Comparison of ENCODE assay signal across 25 mouse cellular contexts in the genomic region with DNA sequence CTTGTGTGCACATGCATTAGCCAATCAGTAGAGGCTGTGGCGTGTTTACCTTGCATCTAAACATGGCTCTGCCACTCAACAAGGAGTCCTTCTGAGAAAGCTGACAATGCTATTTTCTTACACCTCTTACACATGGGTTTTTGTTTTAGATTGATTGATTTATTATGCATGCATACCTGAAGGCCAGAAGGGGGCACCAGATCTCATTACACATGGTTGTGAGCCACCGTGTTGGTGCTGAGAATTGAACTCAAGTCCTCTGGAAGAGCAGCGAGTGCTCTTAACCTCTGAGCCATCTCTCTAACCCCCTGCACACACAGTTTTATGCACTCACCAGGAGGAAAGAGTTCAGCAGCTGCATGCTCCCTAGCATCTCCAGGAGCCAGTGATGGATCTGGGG. TPM values are rescaled to one million over a fixed set of nuclear protein-coding genes. Genes with fewer than 3 reads are reported as not detected.
A peak's percentile ranks its signal among the peaks of the same experiment; 100 is the strongest.
DNase-seq lines count a peak whose midpoint lies in the region; ATAC-seq and TF ChIP-seq lines count a peak whose summit lies in the region.
"Had no signal": no experiment of that assay in that cellular context is flagged by ENCODE, and none has a peak within 500 bp of the region (broad histone marks: within the 10 kb centered on the region; RNA-seq: fewer than 3 reads in every experiment).

No protein-coding gene starts in this region.

- no peak for ATAC-seq in forebrain, postnatal 0 days
- ATAC-seq in forebrain, embryonic 14.5 days = no peak
- no peak for ATAC-seq in liver, embryonic 14.5 days (ENCODE audit: insufficient read depth)
- no peak for ATAC-seq in stomach, postnatal 0 days (ENCODE audit: low FRiP score, low TSS enrichment)
- ATAC-seq: activated CD4-positive, CD25-positive, alpha-beta regulatory T cell, adult 4 months; lung, postnatal 0 days had no signal

- no peak for DNase-seq in forebrain, postnatal 0 days
- DNase-seq in forebrain, embryonic 14.5 days (ENCODE audit: low spot score) = no peak
- no peak for DNase-seq in liver, embryonic 14.5 days (ENCODE audit: low read depth in 3 of 3, low spot score in 3 of 3)
- DNase-seq in liver = no peak
- DNase-seq in MEL (ENCODE audit: low read depth, low spot score) = peak; percentile 63
- no peak for DNase-seq in stomach, postnatal 0 days (ENCODE audit: low spot score)
- DNase-seq in thymus, adult 18-20 months = no peak
- DNase-seq: adrenal gland, adult 8-10 months; cerebellum, adult 18-20 months; cerebellum, postnatal 14 days; heart, postnatal 10 days; kidney, adult 2 months; kidney, postnatal 14 days; layer of hippocampus, postnatal 36 days; right cerebral cortex, postnatal 14 days; thymus, postnatal 14 days had no signal

- no peaks in the 10 kb centered on the region for H3K4me1 ChIP-seq in forebrain, postnatal 0 days (ENCODE audit: insufficient read depth)
- H3K4me1 ChIP-seq in forebrain, embryonic 14.5 days (ENCODE audit: control insufficient read depth, insufficient read depth, low read length) = 0 out of 2 replicates have a peak, but pooled peaks cover 4% of the 10 kb centered on the region
- peaks cover 7 to 14% of the 10 kb centered on the region in 2 experiments; a peak in 3 of 4 replicates for H3K4me1 ChIP-seq in liver, embryonic 14.5 days (replicated peaks; ENCODE audit: control insufficient read depth in 2 of 2, insufficient read depth in 2 of 2, low read length in 1 of 2)
- H3K4me1 ChIP-seq in MEL (ENCODE audit: control insufficient read depth in 1 of 2, insufficient read depth in 2 of 2, low read length in 2 of 2) = peaks cover 6 to 23% of the 10 kb centered on the region in 2 experiments
- H3K4me1 ChIP-seq in stomach, postnatal 0 days (replicated peaks; ENCODE audit: control insufficient read depth, insufficient read depth) = peaks cover 6% of the 10 kb centered on the region

- H3K4me2 ChIP-seq in forebrain, postnatal 0 days (ENCODE audit: low read depth) = no peak overlapping the region
- H3K4me2 ChIP-seq in forebrain, embryonic 14.5 days (ENCODE audit: low read length) = no peak overlapping the region
- H3K4me2 ChIP-seq in liver, embryonic 14.5 days (ENCODE audit: low read depth) = no peak overlapping the region
- no peak overlapping the region for H3K4me2 ChIP-seq in stomach, postnatal 0 days (replicated peaks; ENCODE audit: low read depth)
- H3K4me2 ChIP-seq: embryonic facial prominence, embryonic 12.5 days; forebrain, embryonic 12.5 days; heart, embryonic 12.5 days; midbrain, embryonic 12.5 days had no signal

- H3K4me3 ChIP-seq in forebrain, postnatal 0 days (ENCODE audit: low read depth, low read length) = no peak overlapping the region
- H3K4me3 ChIP-seq in forebrain, embryonic 14.5 days (ENCODE audit: low read depth, low read length) = no peak overlapping the region
- no peak overlapping the region for H3K4me3 ChIP-seq in liver, embryonic 14.5 days (ENCODE audit: insufficient read depth in 1 of 2, low read depth in 2 of 2, low read length in 2 of 2)
- no peak overlapping the region for H3K4me3 ChIP-seq in MEL (ENCODE audit: control insufficient read depth in 1 of 2, insufficient read depth in 1 of 2, low read depth in 2 of 2, low read length in 2 of 2)
- no peak overlapping the region for H3K4me3 ChIP-seq in stomach, postnatal 0 days (ENCODE audit: low read depth, low read length)
- H3K4me3 ChIP-seq: embryonic facial prominence, embryonic 12.5 days; erythroblast, embryonic 14.5 days; forebrain, embryonic 12.5 days; heart, embryonic 12.5 days; hindbrain, embryonic 10.5 days; midbrain, embryonic 12.5 days had no signal

- H3K27me3 ChIP-seq in forebrain, postnatal 0 days (ENCODE audit: insufficient read depth, low read length) = no peaks in the 10 kb centered on the region
- H3K27me3 ChIP-seq in forebrain, embryonic 14.5 days (replicated peaks; ENCODE audit: control insufficient read depth, insufficient read depth, low read length) = no peaks in the 10 kb centered on the region
- H3K27me3 ChIP-seq in liver, embryonic 14.5 days (ENCODE audit: control insufficient read depth, insufficient read depth, low read length) = no peaks in the 10 kb centered on the region
- no peaks in the 10 kb centered on the region for H3K27me3 ChIP-seq in MEL (ENCODE audit: control insufficient read depth in 1 of 2, insufficient read depth in 2 of 2, low read length in 2 of 2)
- H3K27me3 ChIP-seq in stomach, postnatal 0 days (ENCODE audit: control insufficient read depth, insufficient read depth, low read length) = no peaks in the 10 kb centered on the region

- TF ChIP-seq CTCF in forebrain, postnatal 0 days (IDR thresholded peaks at IDR 0.05; ENCODE audit: low read depth) = 0 out of 2 replicates have a peak, but pooled peaks have one; percentile 7
- peak; percentile 36; the same call in 1 of the 2 replicates for TF ChIP-seq CTCF in liver, embryonic 14.5 days (IDR thresholded peaks at IDR 0.05; ENCODE audit: low read depth)
- peak; percentile 37 to 54 (median 50); a peak in 5 of 6 replicates for TF ChIP-seq CTCF in MEL (IDR thresholded peaks at IDR 0.05 in 2 of 3, conservative IDR thresholded peaks at IDR 0.05 in 1 of 3; ENCODE audit: control insufficient read depth in 1 of 3, insufficient read depth in 1 of 3, low read depth in 2 of 3, low read length in 3 of 3, poor library complexity in 1 of 3, severe bottlenecking in 1 of 3)
- peak; percentile 52 for TF ChIP-seq CTCF in stomach, postnatal 0 days (IDR thresholded peaks at IDR 0.05; ENCODE audit: low read depth)

- H3K9ac ChIP-seq in forebrain, postnatal 0 days = no peak overlapping the region
- no peak overlapping the region for H3K9ac ChIP-seq in forebrain, embryonic 14.5 days (ENCODE audit: low read length)
- no peak overlapping the region for H3K9ac ChIP-seq in liver, embryonic 14.5 days (replicated peaks)
- H3K9ac ChIP-seq in MEL (ENCODE audit: control insufficient read depth, low read depth, low read length, poor library complexity, severe bottlenecking) = no peak overlapping the region
- no peak overlapping the region for H3K9ac ChIP-seq in stomach, postnatal 0 days (ENCODE audit: low read length)
- H3K9ac ChIP-seq: embryonic facial prominence, embryonic 12.5 days; forebrain, embryonic 12.5 days; heart, embryonic 12.5 days; midbrain, embryonic 12.5 days had no signal

- H3K9me3 ChIP-seq in forebrain, postnatal 0 days (ENCODE audit: low read length) = no peaks in the 10 kb centered on the region
- no peaks in the 10 kb centered on the region for H3K9me3 ChIP-seq in forebrain, embryonic 14.5 days (replicated peaks; ENCODE audit: control insufficient read depth, low read length)
- no peaks in the 10 kb centered on the region for H3K9me3 ChIP-seq in liver, embryonic 14.5 days (ENCODE audit: control insufficient read depth, low read length)
- H3K9me3 ChIP-seq in MEL (replicated peaks; ENCODE audit: insufficient read depth, low read length) = no peaks in the 10 kb centered on the region
- H3K9me3 ChIP-seq in stomach, postnatal 0 days (ENCODE audit: control insufficient read depth, low read length) = no peaks in the 10 kb centered on the region
- H3K9me3 ChIP-seq: embryonic facial prominence, embryonic 12.5 days; hindbrain, embryonic 10.5 days; midbrain, embryonic 12.5 days had no signal

- no peak overlapping the region for H3K27ac ChIP-seq in forebrain, postnatal 0 days (ENCODE audit: low read depth, low read length)
- no peak overlapping the region for H3K27ac ChIP-seq in forebrain, embryonic 14.5 days (ENCODE audit: low read depth, low read length)
- H3K27ac ChIP-seq in liver, embryonic 14.5 days = no peak overlapping the region
- H3K27ac ChIP-seq in MEL (ENCODE audit: control insufficient read depth, low read depth, low read length) = no peak overlapping the region
- no peak overlapping the region for H3K27ac ChIP-seq in stomach, postnatal 0 days (replicated peaks)
- H3K27ac ChIP-seq: embryonic facial prominence, embryonic 12.5 days; forebrain, embryonic 12.5 days; hindbrain, embryonic 10.5 days; midbrain, embryonic 12.5 days had no signal

- peak; percentile 29 for TF ChIP-seq RAD21 in MEL (IDR thresholded peaks at IDR 0.05; ENCODE audit: low read depth, low read length)

- no peaks in the 10 kb centered on the region; the same call in 1 of the 2 replicates for H3K36me3 ChIP-seq in forebrain, postnatal 0 days (ENCODE audit: insufficient read depth)
- H3K36me3 ChIP-seq in forebrain, embryonic 14.5 days (ENCODE audit: control insufficient read depth, insufficient read depth, low read length) = peaks cover 9% of the 10 kb centered on the region
- H3K36me3 ChIP-seq in liver, embryonic 14.5 days (replicated peaks; ENCODE audit: control insufficient read depth, insufficient read depth, low read depth) = no peaks in the 10 kb centered on the region
- peaks cover 0 to 11% of the 10 kb centered on the region in 2 experiments; a peak in 2 of 4 replicates for H3K36me3 ChIP-seq in MEL (ENCODE audit: control insufficient read depth in 1 of 2, insufficient read depth in 2 of 2, low read length in 2 of 2)
- H3K36me3 ChIP-seq in stomach, postnatal 0 days (ENCODE audit: control insufficient read depth, insufficient read depth, low read length) = peaks cover 5% of the 10 kb centered on the region; the same call in 1 of the 2 replicates
- H3K36me3 ChIP-seq: midbrain, embryonic 12.5 days had no signal

- no peaks in the 10 kb centered on the region; the same call in 1 of the 2 replicates for H3K79me2 ChIP-seq in MEL (ENCODE audit: control insufficient read depth, insufficient read depth, low read length, poor library complexity)

- WGBS in forebrain, postnatal 0 days = 81% methylated on average over 3 of the region's 3 CpGs
- 82% methylated on average over 3 of the region's 3 CpGs for WGBS in forebrain, embryonic 14.5 days
- WGBS in liver, embryonic 14.5 days (ENCODE audit: insufficient replicate concordance) = 71% methylated on average over 3 of the region's 3 CpGs
- WGBS in stomach, postnatal 0 days = 81% methylated on average over 3 of the region's 3 CpGs

- no peak for TF ChIP-seq POLR2A in MEL (IDR thresholded peaks at IDR 0.05; ENCODE audit: control insufficient read depth in 1 of 2, insufficient read depth in 1 of 2, low read depth in 1 of 2, low read length in 2 of 2, poor library complexity in 1 of 2)

- no peak for TF ChIP-seq EP300 in liver, embryonic 14.5 days (IDR thresholded peaks at IDR 0.05; ENCODE audit: low read depth)
- no peak for TF ChIP-seq EP300 in MEL (IDR thresholded peaks at IDR 0.05; ENCODE audit: low read depth in 1 of 2, low read length in 2 of 2)
- TF ChIP-seq EP300 in stomach, postnatal 0 days (optimal IDR thresholded peaks at IDR 0.05) = no peak

RNA-seq across cellular contexts. Expression of gene Galk1, which starts 9.6 kb away (rescaled TPM):
- 42.6 and 52.2 TPM in 2 replicates for total RNA-seq in forebrain, postnatal 0 days (2014; rRNA removed)
- polyA plus RNA-seq in forebrain, postnatal 0 days (2015; fragmentation: Nextera tagmentation; extraction: Ambion mirVana) = 61.1 and 66.4 TPM in 2 replicates
- polyA plus RNA-seq in forebrain, embryonic 14.5 days (2014; fragmentation: Nextera tagmentation; extraction: Ambion mirVana) = 53.9 and 59.5 TPM in 2 replicates
- polyA plus RNA-seq in liver, embryonic 14.5 days (2012; rRNA removed) = 55.9 and 59.1 TPM in 2 replicates
- 102 and 113 TPM in 2 replicates for polyA plus RNA-seq in liver, embryonic 14.5 days (2014; fragmentation: Nextera tagmentation; extraction: Ambion mirVana)
- 253 and 322 TPM in 2 replicates for total RNA-seq in MEL (2012; rRNA removed)
- polyA plus RNA-seq in MEL (2012; ENCODE audit: insufficient read depth in 1 of 2, insufficient read length in 2 of 2, low read depth in 1 of 2, low replicate concordance in 2 of 2, missing spikeins in 1 of 2) = 100 to 1,000 TPM in 1 of 2 experiments, not detected in 1; 326 TPM
- polyA plus RNA-seq in stomach, postnatal 0 days (2015; fragmentation: Nextera tagmentation; extraction: Ambion mirVana) = 119 and 126 TPM in 2 replicates

RNA-seq across cellular contexts. Expression of gene H3f3b, which starts 24.9 kb away (rescaled TPM):
- 730 and 936 TPM in 2 replicates for total RNA-seq in forebrain, postnatal 0 days (2014; rRNA removed)
- 2,422 and 2,718 TPM in 2 replicates for polyA plus RNA-seq in forebrain, postnatal 0 days (2015; fragmentation: Nextera tagmentation; extraction: Ambion mirVana)
- polyA plus RNA-seq in forebrain, embryonic 14.5 days (2014; fragmentation: Nextera tagmentation; extraction: Ambion mirVana) = 2,620 and 3,081 TPM in 2 replicates
- polyA plus RNA-seq in liver, embryonic 14.5 days (2012; rRNA removed) = 173 and 248 TPM in 2 replicates
- 651 and 676 TPM in 2 replicates for polyA plus RNA-seq in liver, embryonic 14.5 days (2014; fragmentation: Nextera tagmentation; extraction: Ambion mirVana)
- total RNA-seq in MEL (2012; rRNA removed) = 451 and 498 TPM in 2 replicates
- 100 to 1,000 TPM in 1 of 2 experiments, 10 to 100 TPM in 1; 96.6 to 767 TPM for polyA plus RNA-seq in MEL (2012; ENCODE audit: insufficient read depth in 1 of 2, insufficient read length in 2 of 2, low read depth in 1 of 2, low replicate concordance in 2 of 2, missing spikeins in 1 of 2)
- polyA plus RNA-seq in stomach, postnatal 0 days (2015; fragmentation: Nextera tagmentation; extraction: Ambion mirVana) = 1,343 and 1,357 TPM in 2 replicates

RNA-seq across cellular contexts. Expression of gene Unk, which starts 27.2 kb away (rescaled TPM):
- total RNA-seq in forebrain, postnatal 0 days (2014; rRNA removed) = 38.9 and 43.8 TPM in 2 replicates
- 18.7 and 22.5 TPM in 2 replicates for polyA plus RNA-seq in forebrain, postnatal 0 days (2015; fragmentation: Nextera tagmentation; extraction: Ambion mirVana)
- 23.4 and 24.9 TPM in 2 replicates for polyA plus RNA-seq in forebrain, embryonic 14.5 days (2014; fragmentation: Nextera tagmentation; extraction: Ambion mirVana)
- 10.4 and 12.1 TPM in 2 replicates for polyA plus RNA-seq in liver, embryonic 14.5 days (2012; rRNA removed)
- 6.4 and 7.9 TPM in 2 replicates for polyA plus RNA-seq in liver, embryonic 14.5 days (2014; fragmentation: Nextera tagmentation; extraction: Ambion mirVana)
- total RNA-seq in MEL (2012; rRNA removed) = 21.7 and 24.0 TPM in 2 replicates
- polyA plus RNA-seq in MEL (2012; ENCODE audit: insufficient read depth in 1 of 2, insufficient read length in 2 of 2, low read depth in 1 of 2, low replicate concordance in 2 of 2, missing spikeins in 1 of 2) = 10 to 100 TPM in 1 of 2 experiments, not detected in 1; 42.3 TPM
- polyA plus RNA-seq in stomach, postnatal 0 days (2015; fragmentation: Nextera tagmentation; extraction: Ambion mirVana) = 8.3 and 9.1 TPM in 2 replicates

RNA-seq across cellular contexts. Expression of gene Itgb4, which starts 28.4 kb away (rescaled TPM):
- 0.46 and 1.1 TPM in 2 replicates for total RNA-seq in forebrain, postnatal 0 days (2014; rRNA removed)
- polyA plus RNA-seq in forebrain, postnatal 0 days (2015; fragmentation: Nextera tagmentation; extraction: Ambion mirVana) = 0.93 and 1.3 TPM in 2 replicates
- 0.48 and 0.62 TPM in 2 replicates for polyA plus RNA-seq in forebrain, embryonic 14.5 days (2014; fragmentation: Nextera tagmentation; extraction: Ambion mirVana)
- polyA plus RNA-seq in liver, embryonic 14.5 days (2012; rRNA removed) = 0.10 and 0.11 TPM in 2 replicates
- 0.16 and 0.17 TPM in 2 replicates for polyA plus RNA-seq in liver, embryonic 14.5 days (2014; fragmentation: Nextera tagmentation; extraction: Ambion mirVana)
- 0.39 and 0.69 TPM in 2 replicates for total RNA-seq in MEL (2012; rRNA removed)
- under 1 TPM in 1 of 2 experiments, not detected in 1; 0.85 TPM for polyA plus RNA-seq in MEL (2012; ENCODE audit: insufficient read depth in 1 of 2, insufficient read length in 2 of 2, low read depth in 1 of 2, low replicate concordance in 2 of 2, missing spikeins in 1 of 2)
- 12.7 and 14.6 TPM in 2 replicates for polyA plus RNA-seq in stomach, postnatal 0 days (2015; fragmentation: Nextera tagmentation; extraction: Ambion mirVana)
- total RNA-seq: granulocyte monocyte progenitor cell, adult 5-6 weeks had no signal
- polyA plus RNA-seq: activated CD4-positive, CD25-positive, alpha-beta regulatory T cell, adult 4 months had no signal
